Mouse (Mus musculus): ENCODE results near the gene Dtl.
"Not testable (repeated sequence)": the region's sequence is repeated elsewhere in the genome, so short reads cannot be mapped to it uniquely, and the experiment has no call there.

Dtl gene

GRCm38 (mm10) chr1:191520194-191520593, 55.1 kb downstream of the Dtl start:
- DNase-seq (ENCODE audit: inconsistent age in 2 of 2, low spot score in 1 of 2) = no peak

GRCm38 (mm10) chr1:191519329-191520066, 55.8 kb downstream of the Dtl start:
- DNase-seq (ENCODE audit: inconsistent age in 2 of 2, low spot score in 1 of 2) = no peak

GRCm38 (mm10) chr1:191518911-191519310, 56.4 kb downstream of the Dtl start:
- DNase-seq (ENCODE audit: inconsistent age in 2 of 2, low spot score in 1 of 2) = no peak

GRCm38 (mm10) chr1:191517969-191518368, 57.4 kb downstream of the Dtl start:
- DNase-seq (ENCODE audit: inconsistent age in 2 of 2, low spot score in 1 of 2) = no peak

GRCm38 (mm10) chr1:191517056-191517455, 58.3 kb downstream of the Dtl start:
- no peak for DNase-seq (ENCODE audit: inconsistent age in 2 of 2, low spot score in 1 of 2)

- DNase-seq (ENCODE audit: inconsistent age in 2 of 2, low spot score in 1 of 2) = not testable (repeated sequence)
Observed at GRCm38 (mm10) chr1:191516351-191516750, 59.0 kb downstream of the Dtl start.

- no peak for DNase-seq (ENCODE audit: inconsistent age in 2 of 2, low spot score in 1 of 2)
Observed at GRCm38 (mm10) chr1:191513195-191513594, 62.1 kb downstream of the Dtl start.

- DNase-seq (ENCODE audit: inconsistent age in 2 of 2, low spot score in 1 of 2) = no peak
Observed at GRCm38 (mm10) chr1:191512383-191512782, 63.0 kb downstream of the Dtl start.

- DNase-seq (ENCODE audit: inconsistent age in 2 of 2, low spot score in 1 of 2) = no peak
Observed at GRCm38 (mm10) chr1:191511503-191511902, 63.8 kb downstream of the Dtl start.

GRCm38 (mm10) chr1:191509865-191510264, 65.5 kb downstream of the Dtl start:
- no peak for DNase-seq (ENCODE audit: inconsistent age in 2 of 2, low spot score in 1 of 2)

GRCm38 (mm10) chr1:191509131-191509530, 66.2 kb downstream of the Dtl start:
- DNase-seq (ENCODE audit: inconsistent age in 2 of 2, low spot score in 1 of 2) = peak; percentile 35 to 69

GRCm38 (mm10) chr1:191506791-191507190, 68.6 kb downstream of the Dtl start:
- peak in 1 of 2 experiments; percentile 65 for DNase-seq (ENCODE audit: inconsistent age in 2 of 2, low spot score in 1 of 2)

- no peak for DNase-seq (ENCODE audit: inconsistent age in 2 of 2, low spot score in 1 of 2)
Observed at GRCm38 (mm10) chr1:191499666-191500065, 75.7 kb downstream of the Dtl start.

GRCm38 (mm10) chr1:191498271-191498955, 76.9 kb downstream of the Dtl start:
- DNase-seq (ENCODE audit: inconsistent age in 2 of 2, low spot score in 1 of 2) = peak; percentile 12 to 35

GRCm38 (mm10) chr1:191496676-191497075, 78.7 kb downstream of the Dtl start:
- no peak for DNase-seq (ENCODE audit: inconsistent age in 2 of 2, low spot score in 1 of 2)

GRCm38 (mm10) chr1:191495051-191495467, 80.3 kb downstream of the Dtl start:
- DNase-seq (ENCODE audit: inconsistent age in 2 of 2, low spot score in 1 of 2) = no peak

- peak; percentile 11 to 59 for DNase-seq (ENCODE audit: inconsistent age in 2 of 2, low spot score in 1 of 2)
Observed at GRCm38 (mm10) chr1:191494303-191494655, 81.1 kb downstream of the Dtl start.

GRCm38 (mm10) chr1:191493476-191494302, 81.7 kb downstream of the Dtl start:
- DNase-seq (ENCODE audit: inconsistent age in 2 of 2, low spot score in 1 of 2) = peak; percentile 45 to 82

GRCm38 (mm10) chr1:191490446-191490845, 84.9 kb downstream of the Dtl start:
- peak in 1 of 2 experiments; percentile 12 for DNase-seq (ENCODE audit: inconsistent age in 2 of 2, low spot score in 1 of 2)
